Mouse (Mus musculus) thymus, adult 2 months (tissue): ENCODE results near the gene Hist1h3i.

ENCODE experiments used
- CTCF ChIP-seq: fragments of 200-500 bp; IDR thresholded peaks from 2 replicates; pipeline ENCODE4 v1.5.1; 2012; ENCODE audit warnings: mild to moderate bottlenecking, control low read depth, low read length, moderate library complexity, borderline replicate concordance; ENCODE audit not compliant: control insufficient read depth, poor library complexity, insufficient read depth; ENCODE audit errors: extremely low read depth
- POLR2A ChIP-seq: fragments of 200-500 bp; IDR thresholded peaks from 2 replicates; pipeline ENCODE4 v1.6.1; 2012; ENCODE audit warnings: mild to moderate bottlenecking, low read length, control low read depth, moderate library complexity; ENCODE audit not compliant: control insufficient read depth, poor library complexity, insufficient read depth; ENCODE audit errors: extremely low read depth

DNA sequence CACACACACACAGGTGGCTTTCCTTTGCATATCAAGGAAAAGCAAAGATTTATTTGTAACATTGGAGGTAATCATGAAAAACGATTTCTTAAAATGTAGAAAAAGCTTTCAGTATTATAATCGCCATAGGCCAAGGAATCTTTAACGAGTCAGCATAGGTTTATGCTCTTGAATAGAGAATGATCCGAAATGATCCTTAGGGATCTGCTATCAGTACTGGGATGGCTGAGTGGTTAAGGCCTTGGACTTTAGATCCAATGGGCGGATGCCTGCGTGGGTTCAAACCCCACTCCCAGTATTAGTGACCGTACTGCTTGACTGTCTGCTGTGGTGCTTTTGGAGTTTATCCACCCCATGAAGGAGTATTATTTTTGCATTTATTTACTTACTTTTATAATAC, 12.4 kb upstream of the Hist1h3i start:
- TF ChIP-seq CTCF: no peak
- TF ChIP-seq POLR2A: no peak
